Mouse (Mus musculus): ENCODE data around the gene Abat.

The Abat gene

GRCm38 (mm10) chr16:8636867-8637216, 123.6 kb downstream of the Abat start:
- no peak for DNase-seq (ENCODE audit: low spot score)

GRCm38 (mm10) chr16:8637217-8638051, 124.2 kb downstream of the Abat start, which contains the start of the genes Pmm2 and Tmem186:
Gene Pmm2 (plus strand): TSS chr16:8637674.
Gene Tmem186 (minus strand): TSS chr16:8637712.
- DNase-seq (ENCODE audit: low spot score) = peak; percentile 87

GRCm38 (mm10) chr16:8638131-8638530, 124.9 kb downstream of the Abat start:
- no peak for DNase-seq (ENCODE audit: low spot score)

GRCm38 (mm10) chr16:8639466-8640191, 126.4 kb downstream of the Abat start:
- no peak for DNase-seq (ENCODE audit: low spot score)

- DNase-seq (ENCODE audit: low spot score) = peak; percentile 65
Measured at GRCm38 (mm10) chr16:8643855-8644254, 130.6 kb downstream of the Abat start.

DNA sequence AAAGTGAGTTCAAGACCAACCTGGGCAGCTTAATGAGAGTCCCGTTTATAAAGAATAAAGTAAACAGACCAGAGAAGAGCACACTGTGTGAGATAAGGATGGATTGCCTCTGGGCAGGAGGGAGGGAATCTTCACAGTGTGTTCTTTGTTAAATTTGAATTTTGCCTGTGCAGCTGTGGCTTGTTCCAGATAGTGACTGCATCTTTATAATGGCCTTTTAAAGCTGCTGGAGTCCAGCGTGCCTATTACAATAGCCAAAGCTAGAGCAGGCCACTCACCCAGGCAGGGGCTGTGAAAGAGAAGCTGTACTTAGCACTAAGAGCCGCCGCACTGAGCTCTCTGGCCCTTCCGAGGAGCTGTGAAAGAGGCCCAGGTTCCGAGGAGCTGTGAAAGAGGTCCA, 132.3 kb downstream of the Abat start:
- DNase-seq (ENCODE audit: low spot score) = no peak

- DNase-seq (ENCODE audit: low spot score) = no peak
Measured at GRCm38 (mm10) chr16:8650007-8650406, 136.8 kb downstream of the Abat start.

GRCm38 (mm10) chr16:8655108-8655507, 141.9 kb downstream of the Abat start:
- DNase-seq (ENCODE audit: low spot score) = no peak

- no peak for DNase-seq (ENCODE audit: low spot score)
Measured at GRCm38 (mm10) chr16:8655599-8655998, 142.4 kb downstream of the Abat start.

GRCm38 (mm10) chr16:8656256-8656655, 143.0 kb downstream of the Abat start:
- no peak for DNase-seq (ENCODE audit: low spot score)

- DNase-seq (ENCODE audit: low spot score) = no peak
Measured at GRCm38 (mm10) chr16:8658349-8658748, 145.1 kb downstream of the Abat start.

DNA sequence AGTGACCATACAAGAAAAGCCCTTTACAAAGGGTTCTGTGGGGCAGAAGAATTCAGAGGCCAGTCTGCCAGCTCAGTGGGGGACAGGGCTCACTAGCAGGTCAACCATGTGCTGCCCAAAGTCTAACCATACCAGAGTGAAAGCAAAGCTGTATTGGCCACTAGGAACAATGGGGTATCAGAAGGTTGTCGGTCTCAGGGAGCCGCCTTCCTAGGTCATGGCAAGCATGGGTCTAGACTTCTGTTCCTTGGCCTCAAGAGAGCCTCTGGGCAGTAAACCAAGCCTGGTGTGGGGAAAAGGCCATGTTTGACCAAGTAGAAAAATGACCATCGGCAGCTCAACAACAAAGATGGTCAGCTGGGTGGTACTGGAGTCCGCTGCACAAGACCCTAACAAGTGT, 145.5 kb downstream of the Abat start:
- no peak for DNase-seq (ENCODE audit: low spot score)

- DNase-seq (ENCODE audit: low spot score) = no peak
Measured at GRCm38 (mm10) chr16:8663022-8663421, 149.8 kb downstream of the Abat start.

DNA sequence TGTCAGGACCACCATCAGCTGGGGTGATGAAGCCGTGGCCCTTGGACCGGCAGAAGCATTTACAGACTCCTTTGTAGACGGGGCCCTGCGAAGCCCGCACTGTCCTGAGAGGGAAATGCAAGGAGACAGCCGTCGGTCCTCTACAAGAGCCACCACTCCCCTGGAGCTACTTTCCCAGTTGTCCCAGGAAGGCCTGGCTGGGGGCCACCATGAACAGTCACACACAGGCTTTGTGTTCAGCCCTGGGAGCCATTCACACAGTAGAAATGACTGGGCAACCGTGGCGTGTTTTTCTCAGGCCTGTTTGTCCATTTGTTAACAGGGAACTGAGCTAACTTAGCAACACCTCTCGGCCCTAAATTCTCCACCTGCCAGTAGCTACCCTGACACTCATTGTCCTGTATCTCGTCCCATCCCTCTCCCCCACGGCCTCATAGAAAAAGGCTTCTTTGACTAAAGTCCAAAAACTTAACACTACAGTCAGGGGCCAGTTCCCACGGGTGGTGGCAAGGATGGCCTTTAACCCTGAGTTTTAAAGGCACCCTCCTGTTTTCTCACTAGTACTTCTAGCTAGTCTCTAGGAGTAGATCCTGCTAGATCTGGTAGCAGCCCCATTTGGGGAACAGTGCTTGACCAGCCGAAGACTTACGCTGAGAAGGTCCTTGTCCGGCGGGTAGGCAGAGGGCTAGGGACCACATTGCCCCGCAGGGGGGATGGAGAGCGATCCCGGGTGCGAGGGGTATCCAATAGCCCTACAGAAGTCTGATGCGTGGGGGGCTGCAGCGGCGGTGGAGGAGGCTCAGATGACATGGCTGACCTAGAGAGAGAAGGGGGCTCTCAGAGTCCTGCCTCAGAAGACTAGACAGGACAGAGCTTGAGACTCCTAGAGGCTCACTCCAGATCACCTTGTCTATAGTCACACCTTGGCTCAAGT, 150.6 kb downstream of the Abat start:
- DNase-seq (ENCODE audit: low spot score) = no peak

DNA sequence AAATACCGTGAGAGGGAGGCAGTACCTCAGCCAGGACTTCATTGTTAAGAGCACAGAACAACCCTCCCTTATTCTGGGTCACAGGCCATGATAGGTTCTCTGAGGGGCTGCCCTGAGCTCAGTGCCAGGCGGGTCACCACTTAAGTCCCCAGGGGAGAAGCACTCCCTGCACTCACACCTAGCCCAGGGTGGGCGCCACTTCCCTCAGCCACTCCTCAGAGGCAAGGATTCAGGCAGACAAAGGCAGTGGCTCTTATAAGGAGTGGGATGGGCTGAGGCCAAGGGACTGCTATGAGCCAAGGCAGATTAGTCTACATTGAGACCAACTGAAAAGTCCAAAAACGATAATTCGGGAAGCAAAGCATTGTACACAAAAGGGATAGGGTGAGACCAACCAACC, 152.1 kb downstream of the Abat start:
- DNase-seq (ENCODE audit: low spot score) = no peak

- no peak for DNase-seq (ENCODE audit: low spot score)
Measured at GRCm38 (mm10) chr16:8666452-8666851, 153.2 kb downstream of the Abat start.

- DNase-seq (ENCODE audit: low spot score) = no peak
Measured at GRCm38 (mm10) chr16:8667261-8667660, 154.0 kb downstream of the Abat start.

DNA sequence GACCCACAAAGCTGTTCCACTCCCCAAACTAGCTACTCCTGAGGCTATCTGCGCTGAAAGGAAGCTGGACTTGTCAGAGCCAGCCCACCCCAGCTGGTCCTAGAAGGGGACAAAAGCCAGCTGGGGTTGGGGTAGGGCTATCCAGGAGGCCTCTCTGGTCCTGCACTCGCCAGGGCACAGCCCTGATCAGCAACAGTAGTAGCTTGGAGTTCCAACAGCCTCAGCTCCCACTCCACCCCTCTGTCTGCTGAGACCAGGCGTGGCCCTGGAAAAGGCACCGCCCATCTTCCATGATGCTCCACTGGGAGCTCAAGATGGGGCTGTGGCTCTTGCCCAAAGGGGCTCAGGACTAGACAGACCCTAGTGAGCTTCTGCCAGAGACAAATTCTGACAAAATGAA, 154.6 kb downstream of the Abat start:
- no peak for DNase-seq (ENCODE audit: low spot score)

- DNase-seq (ENCODE audit: low spot score) = no peak
Measured at GRCm38 (mm10) chr16:8668386-8668785, 155.2 kb downstream of the Abat start.

GRCm38 (mm10) chr16:8669432-8669831, 156.2 kb downstream of the Abat start:
- no peak for DNase-seq (ENCODE audit: low spot score)

DNA sequence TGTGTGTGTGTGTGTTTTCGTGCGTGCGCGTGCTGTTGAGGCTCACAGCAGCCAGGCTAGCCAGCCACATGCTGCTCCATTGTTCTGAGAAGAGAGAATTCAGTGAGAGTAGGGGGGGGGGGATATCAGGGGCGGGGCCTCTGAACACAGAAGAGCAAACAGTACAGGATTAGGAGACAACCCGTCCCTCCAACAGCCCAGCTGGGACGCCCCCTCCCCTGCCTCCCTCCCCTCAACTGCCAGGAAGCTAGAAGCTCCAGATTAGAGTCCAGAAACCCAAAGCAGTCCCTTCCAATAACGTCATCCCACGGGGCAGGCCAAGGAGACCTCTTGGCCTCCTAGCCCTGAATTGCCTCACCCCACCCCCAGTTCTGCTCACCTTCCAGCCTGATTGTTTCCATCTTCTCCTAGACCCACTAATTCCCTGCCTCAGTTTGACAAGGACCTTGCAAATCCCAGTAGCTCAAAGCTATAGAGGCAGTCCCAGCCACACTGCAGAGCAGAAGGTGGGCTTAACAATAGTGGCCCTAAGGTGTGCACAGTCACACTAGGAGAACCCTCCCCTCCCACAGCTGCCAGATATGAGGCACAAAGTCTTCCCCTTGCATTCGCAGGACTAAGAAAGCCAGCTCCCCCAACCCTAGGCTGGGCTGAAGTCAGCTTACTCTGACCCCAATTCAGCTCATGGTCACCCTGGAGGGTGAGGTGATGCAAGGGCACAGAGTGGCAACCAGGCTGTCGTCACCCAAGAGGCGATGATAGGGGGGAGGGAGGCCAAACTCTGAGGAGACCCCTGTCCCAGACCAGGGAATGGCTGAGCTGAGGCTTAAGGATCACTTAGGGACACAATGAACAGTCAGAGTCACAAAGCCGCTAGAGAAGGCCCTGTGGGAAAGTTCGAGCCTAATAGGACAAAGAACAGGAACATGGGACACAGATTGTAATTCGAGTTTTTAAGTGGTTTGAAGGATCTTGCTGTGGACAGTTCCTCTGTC, 157.1 kb downstream of the Abat start:
- DNase-seq (ENCODE audit: low spot score) = peak; percentile 61

All from embryo, embryonic 10 days (tissue).